Mouse (Mus musculus) bone marrow macrophage, adult 2 months (primary cell): ENCODE data around the gene Bdh1.

Experiments used
- CTCF ChIP-seq: IDR thresholded peaks from 2 replicates; pipeline ENCODE4 v1.5.1; 2012; ENCODE audit warnings: low read depth, mild to moderate bottlenecking, low read length, moderate library complexity
- POLR2A ChIP-seq: IDR thresholded peaks from 2 replicates; pipeline ENCODE4 v1.6.1; 2012; ENCODE audit warnings: mild to moderate bottlenecking, low read depth, low read length, borderline replicate concordance

GRCm38 (mm10) chr16:31490967-31491366 is 68.9 kb downstream of the Bdh1 start:
- no peak for TF ChIP-seq CTCF
- no peak for TF ChIP-seq POLR2A
